Mouse (Mus musculus) ES-E14 (cell line): ENCODE measurements around the gene Dna2.

Source experiments
- HCFC1 ChIP-seq: IDR thresholded peaks from 2 replicates; pipeline ENCODE4 v1.6.1; 2012; ENCODE audit warnings: low read length, inconsistent platforms, borderline replicate concordance; ENCODE audit not compliant: insufficient read depth
- ZC3H11A ChIP-seq: IDR thresholded peaks from 2 replicates; pipeline ENCODE4 v1.6.1; 2012; ENCODE audit warnings: low read depth, mild to moderate bottlenecking, inconsistent platforms, low read length, borderline replicate concordance
- ZNF384 ChIP-seq: IDR thresholded peaks from 2 replicates; pipeline ENCODE4 v1.6.1; 2012; ENCODE audit warnings: low read depth, low read length, inconsistent platforms

GRCm38 (mm10) chr10:62900144-62900543, 46.7 kb upstream of the Dna2 start:
- TF ChIP-seq HCFC1 (no peak), ZNF384 (no peak), ZC3H11A (no peak)
